ENCODE assay signal across 28 mouse cellular contexts in genomic region chr19:10975187-10975586, GRCm38 (mm10). TPM values are rescaled to one million over a fixed set of nuclear protein-coding genes. Genes with fewer than 3 reads are reported as not detected.
A peak's percentile ranks its signal among the peaks of the same experiment; 100 is the strongest.
DNase-seq lines count a peak whose midpoint lies in the region; ATAC-seq and TF ChIP-seq lines count a peak whose summit lies in the region.
"Had no signal": no experiment of that assay in that cellular context is flagged by ENCODE, and none has a peak within 500 bp of the region (broad histone marks: within the 10 kb centered on the region; RNA-seq: fewer than 3 reads in every experiment).

No protein-coding gene starts in this region.

- no peaks in the 10 kb centered on the region for H3K9me3 ChIP-seq in MEL (replicated peaks; ENCODE audit: insufficient read depth, low read length)
- no peaks in the 10 kb centered on the region for H3K9me3 ChIP-seq in intestine, embryonic 16.5 days (ENCODE audit: control insufficient read depth, low read length)
- no peaks in the 10 kb centered on the region for H3K9me3 ChIP-seq in midbrain, embryonic 11.5 days (ENCODE audit: control insufficient read depth, low read length)
- H3K9me3 ChIP-seq: embryonic facial prominence, embryonic 15.5 days had no signal

- DNase-seq in MEL (ENCODE audit: low read depth, low spot score), result no peak
- DNase-seq in ovary, adult 18-20 months (ENCODE audit: low spot score), result no peak
- DNase-seq in frontal cortex, postnatal 10 days (ENCODE audit: low spot score in 2 of 2), result no peak
- DNase-seq in midbrain, embryonic 11.5 days (ENCODE audit: low spot score, missing footprints), result no peak
- DNase-seq: adrenal gland, adult 8-10 months; adrenal gland, postnatal 36 days; B cell, adult 2 months; cerebellum, adult 11 months; cerebellum, adult 8-10 months; cerebellum, postnatal 14 days; embryo, embryonic 11 days; gastrocnemius, postnatal 25 days; heart, postnatal 36 days had no signal

- ATAC-seq in intestine, embryonic 16.5 days, result peak; percentile 15; the same call in 1 of the 2 replicates
- no peak for ATAC-seq in midbrain, embryonic 11.5 days (ENCODE audit: low FRiP score)
- ATAC-seq: forebrain, embryonic 14.5 days; inflammation-experienced regulatory T-cells, adult 6 months had no signal

- no peak overlapping the region for H3K4me3 ChIP-seq in C2C12 (ENCODE audit: insufficient read depth, poor library complexity, severe bottlenecking)
- no peak overlapping the region for H3K4me3 ChIP-seq in MEL (ENCODE audit: control insufficient read depth in 1 of 2, insufficient read depth in 1 of 2, low read depth in 2 of 2, low read length in 2 of 2)
- H3K4me3 ChIP-seq in intestine, embryonic 16.5 days (ENCODE audit: low read length), result no peak overlapping the region
- H3K4me3 ChIP-seq in midbrain, embryonic 11.5 days (ENCODE audit: low read depth, low read length), result no peak overlapping the region
- H3K4me3 ChIP-seq: embryonic facial prominence, embryonic 15.5 days; erythroblast, embryonic 14.5 days; forebrain, embryonic 10.5 days; heart, embryonic 13.5 days; hindbrain, embryonic 15.5 days had no signal

- H3K9ac ChIP-seq in MEL (ENCODE audit: control insufficient read depth, low read depth, low read length, poor library complexity, severe bottlenecking), result no peak overlapping the region
- no peak overlapping the region for H3K9ac ChIP-seq in intestine, embryonic 16.5 days (ENCODE audit: low read depth, low read length)
- no peak overlapping the region for H3K9ac ChIP-seq in midbrain, embryonic 11.5 days (ENCODE audit: low read length)
- H3K9ac ChIP-seq: embryonic facial prominence, embryonic 15.5 days; heart, embryonic 13.5 days; hindbrain, embryonic 15.5 days had no signal

- TF ChIP-seq EP300 in MEL (IDR thresholded peaks at IDR 0.05; ENCODE audit: low read depth in 1 of 2, low read length in 2 of 2), result no peak

- H3K36me3 ChIP-seq in C2C12 (ENCODE audit: control insufficient read depth, insufficient read depth) (no peaks in the 10 kb centered on the region), MEL (ENCODE audit: control insufficient read depth in 1 of 2, insufficient read depth in 2 of 2, low read length in 2 of 2) (peaks cover 0 to 3% of the 10 kb centered on the region in 2 experiments; a peak in 2 of 4 replicates)
- H3K36me3 ChIP-seq in intestine, embryonic 16.5 days (ENCODE audit: control insufficient read depth, insufficient read depth, low read length), result no peaks in the 10 kb centered on the region
- H3K36me3 ChIP-seq in midbrain, embryonic 11.5 days (ENCODE audit: control insufficient read depth, insufficient read depth, low read length), result no peaks in the 10 kb centered on the region
- H3K36me3 ChIP-seq: embryonic facial prominence, embryonic 15.5 days; forebrain, embryonic 10.5 days; heart, embryonic 13.5 days; hindbrain, embryonic 15.5 days had no signal

- TF ChIP-seq CTCF in C2C12 (IDR thresholded peaks at IDR 0.05; ENCODE audit: control insufficient read depth, insufficient read depth, insufficient read length) (no peak), MEL (IDR thresholded peaks at IDR 0.05 in 2 of 3, conservative IDR thresholded peaks at IDR 0.05 in 1 of 3; ENCODE audit: control insufficient read depth in 1 of 3, insufficient read depth in 1 of 3, low read depth in 2 of 3, low read length in 3 of 3, poor library complexity in 1 of 3, severe bottlenecking in 1 of 3) (no peak)

- H3K79me3 ChIP-seq in C2C12 (ENCODE audit: low read depth), result no peaks in the 10 kb centered on the region

- H3K4me2 ChIP-seq in intestine, embryonic 16.5 days (ENCODE audit: low read depth, low read length), result no peak overlapping the region
- no peak overlapping the region for H3K4me2 ChIP-seq in midbrain, embryonic 11.5 days
- H3K4me2 ChIP-seq: embryonic facial prominence, embryonic 15.5 days; heart, embryonic 13.5 days; hindbrain, embryonic 15.5 days had no signal

- peaks cover 0 to 8% of the 10 kb centered on the region in 2 experiments; a peak in 2 of 4 replicates for H3K4me1 ChIP-seq in MEL (ENCODE audit: control insufficient read depth in 1 of 2, insufficient read depth in 2 of 2, low read length in 2 of 2)
- peaks cover 30% of the 10 kb centered on the region for H3K4me1 ChIP-seq in intestine, embryonic 16.5 days (ENCODE audit: control insufficient read depth, insufficient read depth, low read length)
- peaks cover 2% of the 10 kb centered on the region; the same call in 1 of the 2 replicates for H3K4me1 ChIP-seq in midbrain, embryonic 11.5 days (ENCODE audit: control insufficient read depth, insufficient read depth, low read length)

- no peak for TF ChIP-seq POLR2A in MEL (IDR thresholded peaks at IDR 0.05; ENCODE audit: control insufficient read depth in 1 of 2, insufficient read depth in 1 of 2, low read depth in 1 of 2, low read length in 2 of 2, poor library complexity in 1 of 2)

- H3K27me3 ChIP-seq in C2C12 (ENCODE audit: control insufficient read depth, insufficient read depth, insufficient read length) (no peaks in the 10 kb centered on the region), MEL (ENCODE audit: control insufficient read depth in 1 of 2, insufficient read depth in 2 of 2, low read length in 2 of 2) (no peaks in the 10 kb centered on the region; a peak in 1 of 4 replicates)
- H3K27me3 ChIP-seq in intestine, embryonic 16.5 days (replicated peaks; ENCODE audit: control insufficient read depth, insufficient read depth, low read length), result no peaks in the 10 kb centered on the region
- H3K27me3 ChIP-seq in midbrain, embryonic 11.5 days (ENCODE audit: control insufficient read depth, insufficient read depth, low read length), result no peaks in the 10 kb centered on the region
- H3K27me3 ChIP-seq: embryonic facial prominence, embryonic 15.5 days; hindbrain, embryonic 15.5 days had no signal

- no peak for TF ChIP-seq RAD21 in MEL (IDR thresholded peaks at IDR 0.05; ENCODE audit: low read depth, low read length)

- no peak overlapping the region for H3ac ChIP-seq in C2C12 (ENCODE audit: control insufficient read depth, insufficient read length, low read depth)

- H3K79me2 ChIP-seq in C2C12 (ENCODE audit: control insufficient read depth, insufficient read depth), result no peaks in the 10 kb centered on the region
- no peaks in the 10 kb centered on the region for H3K79me2 ChIP-seq in MEL (ENCODE audit: control insufficient read depth, insufficient read depth, low read length, poor library complexity)

- WGBS in intestine, embryonic 16.5 days, result 64% methylated on average over 2 of the region's 2 CpGs
- 84% methylated on average over 2 of the region's 2 CpGs for WGBS in midbrain, embryonic 11.5 days

- H3K27ac ChIP-seq in MEL (ENCODE audit: control insufficient read depth, low read depth, low read length), result no peak overlapping the region
- H3K27ac ChIP-seq in intestine, embryonic 16.5 days (ENCODE audit: low read length), result peak overlapping the region; percentile 94
- no peak overlapping the region for H3K27ac ChIP-seq in midbrain, embryonic 11.5 days (ENCODE audit: low read depth, low read length)
- H3K27ac ChIP-seq: forebrain, embryonic 10.5 days; heart, embryonic 13.5 days; hindbrain, embryonic 15.5 days had no signal

TF ChIP-seq in C2C12, 6 proteins besides CTCF, POLR2A, EP300 and RAD21 (continues in another document):
- no peak for TF ChIP-seq MYOG (IDR thresholded peaks at IDR 0.05; ENCODE audit: control insufficient read depth, extremely low read depth, insufficient read length)
- TF ChIP-seq USF1 (IDR thresholded peaks at IDR 0.05; ENCODE audit: low read depth), result peak; percentile 72

TF ChIP-seq in MEL, 35 proteins besides CTCF, POLR2A, EP300 and RAD21:
- TF ChIP-seq USF1 (IDR thresholded peaks at IDR 0.05; ENCODE audit: low read depth, low read length), result peak; percentile 78
- 0 out of 4 replicates have a peak, but pooled peaks of 1 of the 2 experiments have one; percentile 26 for TF ChIP-seq USF2 (IDR thresholded peaks at IDR 0.05; ENCODE audit: borderline replicate concordance in 1 of 2, insufficient read depth in 1 of 2, low read depth in 1 of 2, low read length in 2 of 2)
- no peak for TF ChIP-seq TCF12 (IDR thresholded peaks at IDR 0.05; ENCODE audit: low read depth, low read length)

RNA-seq across cellular contexts. Expression of gene Ms4a10, which starts 0.7 kb away (rescaled TPM):
- polyA plus RNA-seq in C2C12 (2012; fragmentation: generic; extraction: Trizol), result not detected
- not detected in 2 replicates for total RNA-seq in MEL (2012; rRNA removed)
- polyA plus RNA-seq in MEL (2012; ENCODE audit: insufficient read depth in 1 of 2, insufficient read length in 2 of 2, low read depth in 1 of 2, low replicate concordance in 2 of 2, missing spikeins in 1 of 2), result not detected
- polyA plus RNA-seq in intestine, embryonic 16.5 days (2015; fragmentation: Nextera tagmentation; extraction: Ambion mirVana), result 111 and 159 TPM in 2 replicates
- not detected in 2 replicates for polyA plus RNA-seq in midbrain, embryonic 11.5 days (2014; fragmentation: Nextera tagmentation; extraction: Ambion mirVana)
- total RNA-seq: common myeloid progenitor, adult 5-6 weeks; gastrocnemius, postnatal 25 days; granulocyte monocyte progenitor cell, adult 5-6 weeks; heart, adult 8-10 months; heart, postnatal 36 days had no signal
- polyA plus RNA-seq: embryonic facial prominence, embryonic 11.5 days; erythroblast, embryonic 14.5 days; forebrain, embryonic 10.5 days; forebrain, embryonic 14.5 days; hindbrain, embryonic 15.5 days; inflammation-experienced regulatory T-cells, adult 6 months had no signal

RNA-seq across cellular contexts. Expression of gene Ms4a15, which starts 17.9 kb away (rescaled TPM):
- polyA plus RNA-seq in C2C12 (2012; fragmentation: generic; extraction: Trizol) (not detected), MEL (2012; ENCODE audit: insufficient read depth in 1 of 2, insufficient read length in 2 of 2, low read depth in 1 of 2, low replicate concordance in 2 of 2, missing spikeins in 1 of 2) (not detected)
- total RNA-seq in MEL (2012; rRNA removed), result not detected in 2 replicates
- 0.31 and 0.37 TPM in 2 replicates for polyA plus RNA-seq in intestine, embryonic 16.5 days (2015; fragmentation: Nextera tagmentation; extraction: Ambion mirVana)
- polyA plus RNA-seq in midbrain, embryonic 11.5 days (2014; fragmentation: Nextera tagmentation; extraction: Ambion mirVana), result not detected in 2 replicates
- total RNA-seq: adrenal gland, adult 8-10 months; adrenal gland, postnatal 36 days; common myeloid progenitor, adult 5-6 weeks; gastrocnemius, postnatal 25 days; granulocyte monocyte progenitor cell, adult 5-6 weeks; heart, adult 8-10 months; heart, postnatal 36 days had no signal
- polyA plus RNA-seq: embryonic facial prominence, embryonic 11.5 days; embryonic facial prominence, embryonic 15.5 days; erythroblast, embryonic 14.5 days; forebrain, embryonic 10.5 days; forebrain, embryonic 14.5 days; heart, embryonic 13.5 days; heart, postnatal 0 days; hindbrain, embryonic 11.5 days; inflammation-experienced regulatory T-cells, adult 6 months had no signal

RNA-seq across cellular contexts. Expression of gene Ccdc86, which starts 26.1 kb away (rescaled TPM):
- 31.3 TPM for polyA plus RNA-seq in C2C12 (2012; fragmentation: generic; extraction: Trizol)
- 20.2 and 29.5 TPM in 2 replicates for total RNA-seq in MEL (2012; rRNA removed)
- polyA plus RNA-seq in MEL (2012; ENCODE audit: insufficient read depth in 1 of 2, insufficient read length in 2 of 2, low read depth in 1 of 2, low replicate concordance in 2 of 2, missing spikeins in 1 of 2), result 10 to 100 TPM in 1 of 2 experiments, not detected in 1; 50.9 TPM
- polyA plus RNA-seq in intestine, embryonic 16.5 days (2015; fragmentation: Nextera tagmentation; extraction: Ambion mirVana), result 25.6 and 29.4 TPM in 2 replicates
- 20.0 and 22.5 TPM in 2 replicates for polyA plus RNA-seq in midbrain, embryonic 11.5 days (2014; fragmentation: Nextera tagmentation; extraction: Ambion mirVana)

RNA-seq across cellular contexts. Expression of gene Ptgdr2, which starts 38.2 kb away (rescaled TPM):
- polyA plus RNA-seq in C2C12 (2012; fragmentation: generic; extraction: Trizol), result 0.07 TPM
- total RNA-seq in MEL (2012; rRNA removed), result 0.33 and 0.46 TPM in 2 replicates
- polyA plus RNA-seq in MEL (2012; ENCODE audit: insufficient read depth in 1 of 2, insufficient read length in 2 of 2, low read depth in 1 of 2, low replicate concordance in 2 of 2, missing spikeins in 1 of 2), result under 1 TPM in 1 of 2 experiments, not detected in 1; 0.31 TPM
- polyA plus RNA-seq in intestine, embryonic 16.5 days (2015; fragmentation: Nextera tagmentation; extraction: Ambion mirVana), result 0.05 and 0.11 TPM in 2 replicates
- polyA plus RNA-seq in midbrain, embryonic 11.5 days (2014; fragmentation: Nextera tagmentation; extraction: Ambion mirVana), result 0.05 and 0.12 TPM in 2 replicates
- total RNA-seq: adrenal gland, postnatal 36 days; gastrocnemius, postnatal 25 days; granulocyte monocyte progenitor cell, adult 5-6 weeks had no signal
- polyA plus RNA-seq: embryonic facial prominence, embryonic 11.5 days; erythroblast, embryonic 14.5 days; hindbrain, embryonic 11.5 days had no signal

RNA-seq across cellular contexts. Expression of gene Ms4a18, which starts 42.6 kb away (rescaled TPM):
- polyA plus RNA-seq in C2C12 (2012; fragmentation: generic; extraction: Trizol) (not detected), MEL (2012; ENCODE audit: insufficient read depth in 1 of 2, insufficient read length in 2 of 2, low read depth in 1 of 2, low replicate concordance in 2 of 2, missing spikeins in 1 of 2) (not detected)
- total RNA-seq in MEL (2012; rRNA removed), result not detected in 2 replicates
- 40.6 and 41.9 TPM in 2 replicates for polyA plus RNA-seq in intestine, embryonic 16.5 days (2015; fragmentation: Nextera tagmentation; extraction: Ambion mirVana)
- polyA plus RNA-seq in midbrain, embryonic 11.5 days (2014; fragmentation: Nextera tagmentation; extraction: Ambion mirVana), result not detected in 2 replicates
- total RNA-seq: adrenal gland, adult 8-10 months; adrenal gland, postnatal 36 days; common myeloid progenitor, adult 5-6 weeks; gastrocnemius, postnatal 25 days; granulocyte monocyte progenitor cell, adult 5-6 weeks; heart, adult 8-10 months; heart, postnatal 36 days had no signal
- polyA plus RNA-seq: embryonic facial prominence, embryonic 11.5 days; embryonic facial prominence, embryonic 15.5 days; erythroblast, embryonic 14.5 days; forebrain, embryonic 10.5 days; forebrain, embryonic 14.5 days; heart, embryonic 13.5 days; heart, postnatal 0 days; hindbrain, embryonic 11.5 days; hindbrain, embryonic 15.5 days; inflammation-experienced regulatory T-cells, adult 6 months had no signal

Comparison
In these comparisons a context has a peak if more than half of its experiments do, and no peak if none do; other contexts are left out.
1. RNA of gene Ms4a10, which starts 0.7 kb away (polyA plus RNA-seq): 111 to 159 TPM in intestine, embryonic 16.5 days; not detected in C2C12 (single experiment), not detected in MEL and not detected in midbrain, embryonic 11.5 days; every median in the first group is over 100 times any median in the second.